ENCODE assay signal across 17 mouse cellular contexts in the genomic region with DNA sequence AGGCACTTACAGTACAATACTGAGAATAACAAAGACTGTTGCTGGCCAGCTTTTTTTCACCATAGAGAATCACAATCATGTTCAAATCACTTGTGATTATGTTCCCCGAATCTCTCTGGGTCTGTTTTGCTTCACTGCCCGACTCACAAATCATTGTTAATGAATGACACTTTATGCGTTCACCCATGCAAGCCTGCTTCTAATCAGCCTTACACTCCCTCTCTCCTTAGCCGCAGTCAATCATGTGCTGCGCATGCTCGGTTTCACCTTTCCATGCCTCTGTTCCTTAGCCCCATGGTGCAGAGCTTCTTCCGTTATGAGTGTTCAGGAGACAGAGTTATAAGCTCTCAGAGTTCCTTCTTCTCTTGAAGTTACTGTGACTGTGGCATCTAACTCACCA. TPM values are rescaled to one million over a fixed set of nuclear protein-coding genes. Genes with fewer than 3 reads are reported as not detected.
DNase-seq lines count a peak whose midpoint lies in the region; ATAC-seq and TF ChIP-seq lines count a peak whose summit lies in the region.
"Had no signal": no experiment of that assay in that cellular context is flagged by ENCODE, and none has a peak within 500 bp of the region (broad histone marks: within the 10 kb centered on the region; RNA-seq: fewer than 3 reads in every experiment).

No protein-coding gene starts in this region.

- no peak for TF ChIP-seq CTCF in brain, embryonic 14.5 days (IDR thresholded peaks at IDR 0.05; ENCODE audit: borderline replicate concordance, extremely low read depth, insufficient read depth, insufficient read length)

- H3K9me3 ChIP-seq in kidney, embryonic 14.5 days (ENCODE audit: control insufficient read depth, low read length) = no peaks in the 10 kb centered on the region
- H3K9me3 ChIP-seq: liver, embryonic 15.5 days had no signal

- 19% methylated on average over 7 of the region's 7 CpGs for WGBS in kidney, embryonic 14.5 days

- no peak overlapping the region for H3K4me3 ChIP-seq in kidney, embryonic 14.5 days (ENCODE audit: low read length)
- H3K4me3 ChIP-seq: liver, embryonic 15.5 days had no signal

- no peaks in the 10 kb centered on the region for H3K27me3 ChIP-seq in kidney, embryonic 14.5 days (ENCODE audit: control insufficient read depth, insufficient read depth, low read length)
- H3K27me3 ChIP-seq: CH12.LX; liver, embryonic 15.5 days had no signal

- no peaks in the 10 kb centered on the region for H3K4me1 ChIP-seq in kidney, embryonic 14.5 days (ENCODE audit: control insufficient read depth, insufficient read depth, low read length)
- H3K4me1 ChIP-seq: liver, embryonic 15.5 days had no signal

- DNase-seq in embryo, embryonic 10 days (ENCODE audit: low spot score) = peak; percentile 46
- no peak for DNase-seq in embryo, embryonic 9.5 days (ENCODE audit: extremely low spot score)
- no peak for DNase-seq in kidney, adult 18-20 months
- DNase-seq in brain, embryonic 14.5 days (ENCODE audit: low read depth) = peak; percentile 59
- DNase-seq in hindlimb bud, embryonic 11.5 days (ENCODE audit: extremely low spot score, low read depth, low spot score) = peak; percentile 77
- DNase-seq in cerebellum, adult 11-12 months = no peak
- DNase-seq: cerebellum, adult 11 months; gastrocnemius, postnatal 14 days; layer of hippocampus, postnatal 36 days; left cerebral cortex, postnatal 4 days; lung, postnatal 14 days; thymus, postnatal 36 days had no signal

- H3K4me2 ChIP-seq in kidney, embryonic 14.5 days (replicated peaks; ENCODE audit: low read depth, low read length) = no peak overlapping the region
- H3K4me2 ChIP-seq: heart, embryonic 11.5 days; liver, embryonic 15.5 days had no signal

- no peak overlapping the region for H3K9ac ChIP-seq in kidney, embryonic 14.5 days (ENCODE audit: low read depth, low read length)
- H3K9ac ChIP-seq: liver, embryonic 15.5 days had no signal

- no peaks in the 10 kb centered on the region for H3K36me3 ChIP-seq in kidney, embryonic 14.5 days (ENCODE audit: control insufficient read depth, insufficient read depth, low read length)
- H3K36me3 ChIP-seq: liver, embryonic 15.5 days had no signal

- H3K27ac ChIP-seq in kidney, embryonic 14.5 days (ENCODE audit: low read depth, low read length) = no peak overlapping the region
- H3K27ac ChIP-seq: liver, embryonic 15.5 days had no signal

- peak; percentile 88; the same call in 1 of the 2 replicates for ATAC-seq in kidney, embryonic 14.5 days (ENCODE audit: low FRiP score, low TSS enrichment)
- no peak for ATAC-seq in activated CD4-positive, CD25-positive, alpha-beta regulatory T cell, adult 4 months

- TF ChIP-seq POLR2A in brain, embryonic 14.5 days (IDR thresholded peaks at IDR 0.05; ENCODE audit: borderline replicate concordance, extremely low read depth, insufficient read depth, insufficient read length, poor library complexity, severe bottlenecking) = no peak

RNA-seq across cellular contexts. Expression of a gene that starts 17.8 kb away (rescaled TPM):
- polyA plus RNA-seq in kidney, embryonic 14.5 days (2014; fragmentation: Nextera tagmentation; extraction: Ambion mirVana) = 0.11 and 0.30 TPM in 2 replicates
- 0.09 and 0.36 TPM in 2 replicates for polyA plus RNA-seq in brain, embryonic 14.5 days (2012; rRNA removed)
- polyA plus RNA-seq in activated CD4-positive, CD25-positive, alpha-beta regulatory T cell, adult 4 months (2017; shearing (Covaris generic)) = not detected

Comparison
In these comparisons a context has a peak if more than half of its experiments do, and no peak if none do; other contexts are left out.
1. DNase-seq: peak in embryo, embryonic 10 days (single experiment), brain, embryonic 14.5 days (single experiment) and hindlimb bud, embryonic 11.5 days (single experiment); none in embryo, embryonic 9.5 days (single experiment), kidney, adult 18-20 months (single experiment) and cerebellum, adult 11-12 months (single experiment).